Mouse (Mus musculus) ES-E14 (cell line): ENCODE measurements around the gene Kbtbd8. TPM values are rescaled to one million over a fixed set of nuclear protein-coding genes. Genes with fewer than 3 reads are reported as not detected.

ENCODE experiments used
- DNase-seq: peaks from one replicate; pipeline ENCODE4 v3.0.0-alpha.2; 2013; ENCODE audit warnings: low read depth, low spot score
- H3K27ac ChIP-seq: 2 replicates; pipeline ENCODE4 v1.5.1; 2012; ENCODE audit warnings: low read depth, mild to moderate bottlenecking, low read length, moderate library complexity, mixed read lengths; ENCODE audit not compliant: poor library complexity, insufficient read depth, severe bottlenecking
- H3K36me3 ChIP-seq: 2 replicates; pipeline ENCODE4 v1.6.1; 2012; ENCODE audit warnings: mild to moderate bottlenecking, low read length, moderate library complexity, mixed read lengths; ENCODE audit not compliant: control insufficient read depth, poor library complexity, insufficient read depth, severe bottlenecking
- H3K4me1 ChIP-seq, 2 experiments: fragments of 150-350 bp in 1 of 2; sonication (generic) in 1 of 2; 2 replicates each; pipeline ENCODE4 v1.6.1; 2012; ENCODE audit warnings: low read length in 2 of 2, mild to moderate bottlenecking in 1 of 2, mixed read lengths in 1 of 2; ENCODE audit not compliant: control insufficient read depth in 2 of 2, insufficient read depth in 2 of 2, poor library complexity in 1 of 2
- H3K4me3 ChIP-seq, 2 experiments: fragments of 150-350 bp in 1 of 2; sonication (generic) in 1 of 2; 2 replicates each; pipeline ENCODE4 v1.5.1; 2012; ENCODE audit warnings: low read length in 2 of 2, low read depth in 1 of 2, mild to moderate bottlenecking in 1 of 2, mixed read lengths in 1 of 2; ENCODE audit not compliant: insufficient read depth in 1 of 2, poor library complexity in 1 of 2, severe bottlenecking in 1 of 2
- H3K9ac ChIP-seq: 2 replicates; pipeline ENCODE4 v1.6.1; 2012; ENCODE audit warnings: low read depth, mild to moderate bottlenecking, low read length, mixed read lengths; ENCODE audit not compliant: poor library complexity, insufficient read depth, severe bottlenecking
- H3K9me3 ChIP-seq: fragments of 150-350 bp; sonication (generic); 2 replicates; pipeline ENCODE4 v1.6.1; 2012; ENCODE audit warnings: low read depth, mild to moderate bottlenecking, low read length; ENCODE audit not compliant: control insufficient read depth, insufficient read depth
- CHD2 ChIP-seq: IDR thresholded peaks from 2 replicates; pipeline ENCODE4 v1.6.1; 2014; ENCODE audit warnings: mild to moderate bottlenecking, low read depth, low read length, inconsistent platforms
- HCFC1 ChIP-seq: IDR thresholded peaks from 2 replicates; pipeline ENCODE4 v1.6.1; 2012; ENCODE audit warnings: low read length, inconsistent platforms, borderline replicate concordance; ENCODE audit not compliant: insufficient read depth
- MAFK ChIP-seq: IDR thresholded peaks from 2 replicates; pipeline ENCODE4 v1.6.1; 2014; ENCODE audit warnings: mild to moderate bottlenecking, low read depth, low read length, inconsistent platforms; ENCODE audit not compliant: insufficient read depth
- ZC3H11A ChIP-seq: IDR thresholded peaks from 2 replicates; pipeline ENCODE4 v1.6.1; 2012; ENCODE audit warnings: low read depth, mild to moderate bottlenecking, inconsistent platforms, low read length, borderline replicate concordance
- ZNF384 ChIP-seq: IDR thresholded peaks from 2 replicates; pipeline ENCODE4 v1.6.1; 2012; ENCODE audit warnings: low read depth, low read length, inconsistent platforms
- in situ Hi-C, 2 experiments: fragments of 600-800 bp; cut with MboI; formaldehyde crosslinking; loops; one replicate each; pipeline ENCODE4 v1.15.1; 2025; ENCODE audit warnings: low sequenced_read_pairs in 2 of 2, inconsistent platforms in 1 of 2; ENCODE audit not compliant: unreplicated experiment in 2 of 2
- total RNA-seq: library from RNA; depleted of rRNA; stranded (reverse); fragments of 300-350 nt; gene quantifications from 2 replicates; pipeline ENCODE4 v1.2.3, GENCODE M21; 2012

The Kbtbd8 gene
- total RNA-seq, 1 experiment = 21.6 TPM

DNA sequence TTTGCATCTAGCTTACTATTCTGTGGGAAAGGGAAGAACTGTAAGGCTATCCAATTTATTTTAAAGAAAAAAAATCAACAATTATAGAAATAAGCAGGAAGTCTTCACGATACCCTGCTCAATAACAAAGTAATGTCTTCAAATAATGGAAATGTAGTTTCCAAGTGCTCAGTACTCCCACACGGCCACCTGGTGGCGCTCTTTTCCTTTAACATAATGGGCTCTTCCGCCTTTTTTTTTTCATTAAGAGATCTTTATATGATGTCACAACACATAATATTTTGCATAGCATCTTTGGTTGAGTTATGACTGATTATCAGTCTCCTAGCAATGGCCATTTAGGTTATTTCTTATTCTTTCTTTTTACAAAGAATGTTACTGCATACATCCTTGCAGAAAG, 29.0 kb upstream of the Kbtbd8 start:
- TF ChIP-seq HCFC1 (no peak), ZC3H11A (no peak), MAFK (no peak), CHD2 (no peak), ZNF384 (peak; percentile 93)
- in situ Hi-C loops = no loop called here

DNA sequence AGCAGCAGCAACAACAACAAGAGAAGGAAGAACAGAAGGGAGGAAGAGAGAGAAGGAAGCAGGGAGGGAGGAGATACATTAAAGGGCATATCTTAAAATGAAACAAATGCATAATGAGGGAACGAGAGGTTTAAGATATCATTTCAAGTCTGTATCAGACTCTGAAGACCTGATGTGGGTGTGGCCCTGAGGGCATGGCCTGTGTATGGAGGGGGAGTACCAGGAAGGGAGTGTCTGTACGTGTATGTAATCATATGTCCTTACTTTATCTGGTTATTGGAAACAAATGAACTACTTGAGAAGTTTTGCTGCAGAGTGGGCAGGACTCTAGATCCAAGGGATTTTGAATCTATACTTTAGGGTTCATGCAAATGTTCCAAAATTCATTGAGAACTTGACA, 22.3 kb upstream of the Kbtbd8 start:
- Histone ChIP-seq H3K36me3 (no peaks in the 10 kb centered on the region), H3K27ac (no peak overlapping the region), H3K9me3 (no peaks in the 10 kb centered on the region), H3K4me1 (peaks cover 2 to 3% of the 10 kb centered on the region in 2 experiments; a peak in 1 of 4 replicates), H3K9ac (no peak overlapping the region), H3K4me3 (no peak overlapping the region)
- in situ Hi-C loops = no loop called here
- TF ChIP-seq ZNF384 (no peak), MAFK (no peak), HCFC1 (no peak), ZC3H11A (no peak), CHD2 (no peak)
- no peak for DNase-seq

More for the DNA sequence above, 29.0 kb upstream of the Kbtbd8 start:
- no peak overlapping the region for H3K4me3 ChIP-seq
- peak; percentile 30 for DNase-seq
- H3K9me3 ChIP-seq = no peaks in the 10 kb centered on the region
- no peaks in the 10 kb centered on the region for H3K36me3 ChIP-seq
- H3K4me1 ChIP-seq = no peaks in the 10 kb centered on the region
- no peak overlapping the region for H3K9ac ChIP-seq
- H3K27ac ChIP-seq = no peak overlapping the region

DNA sequence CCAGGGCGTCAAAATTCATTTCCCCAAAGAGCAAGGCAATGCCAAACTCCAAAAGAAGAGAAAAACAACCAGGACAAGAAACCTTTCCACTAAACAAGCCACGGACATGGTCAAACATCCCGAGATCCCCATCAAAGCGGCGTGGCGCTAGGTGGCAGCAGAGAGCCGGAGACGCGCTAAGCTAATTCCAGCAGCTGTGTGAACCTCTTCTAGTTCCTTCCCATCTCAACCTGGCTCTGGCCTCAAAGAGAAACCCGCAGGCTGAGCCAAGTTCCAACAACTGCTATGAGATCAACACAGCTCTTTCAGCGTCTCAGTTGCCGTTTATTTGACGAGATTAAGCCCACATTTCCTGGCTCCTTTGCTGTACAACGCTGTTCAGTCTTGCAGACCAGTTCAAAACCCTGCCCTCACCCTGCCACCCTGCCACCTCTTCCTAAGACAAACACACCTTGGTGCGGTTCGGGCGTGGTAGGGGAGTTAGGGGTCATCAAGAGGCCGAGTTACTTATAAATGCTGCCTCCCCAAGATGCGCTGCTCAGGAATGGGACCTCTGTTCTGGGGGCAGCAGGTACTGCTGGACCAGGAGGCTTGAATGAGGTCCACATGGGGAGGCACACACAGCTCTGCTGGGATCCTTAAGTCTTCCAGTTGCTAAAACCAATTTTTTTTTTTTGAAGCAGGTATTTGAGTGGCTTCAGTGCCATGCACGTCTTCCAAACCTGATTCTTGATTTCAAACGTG, 18.5 kb upstream of the Kbtbd8 start:
- Histone ChIP-seq H3K4me3 (no peak overlapping the region), H3K9ac (no peak overlapping the region), H3K4me1 (peaks cover 2 to 3% of the 10 kb centered on the region in 2 experiments; a peak in 1 of 4 replicates), H3K36me3 (no peaks in the 10 kb centered on the region), H3K9me3 (no peaks in the 10 kb centered on the region), H3K27ac (no peak overlapping the region)
- peak; percentile 75 for DNase-seq
- in situ Hi-C loops = no loop called here
- TF ChIP-seq MAFK (no peak), CHD2 (0 out of 2 replicates have a peak, but pooled peaks have one; percentile 14), ZNF384 (no peak), ZC3H11A (peak; percentile 45; the same call in 1 of the 2 replicates), HCFC1 (no peak; the same call in 1 of the 2 replicates)

DNA sequence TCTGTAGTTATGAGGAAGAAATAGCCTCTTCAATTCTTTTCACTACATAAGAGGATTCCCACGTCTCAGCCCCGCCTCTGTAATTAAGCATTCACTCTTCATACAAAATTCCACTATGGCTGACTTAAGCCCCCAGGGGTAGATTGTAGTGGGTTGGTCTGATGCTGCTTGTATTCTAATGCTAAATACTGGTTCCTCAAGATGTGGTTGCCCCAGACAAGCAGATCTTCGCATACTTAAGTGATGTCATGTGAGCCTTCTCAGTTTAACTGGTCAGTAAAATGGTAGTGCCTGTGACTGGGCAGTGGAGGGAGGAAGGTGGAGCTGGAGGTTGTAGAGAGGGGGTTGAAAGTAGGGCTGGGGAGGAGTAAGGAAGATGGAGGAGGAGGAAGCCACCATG, 13.3 kb upstream of the Kbtbd8 start:
- TF ChIP-seq HCFC1 = no peak
- no peak for TF ChIP-seq ZC3H11A
- TF ChIP-seq ZNF384 = no peak
- TF ChIP-seq CHD2 = no peak
- no peak for TF ChIP-seq MAFK
- no peak overlapping the region for H3K9ac ChIP-seq
- H3K36me3 ChIP-seq = no peaks in the 10 kb centered on the region
- no peaks in the 10 kb centered on the region for H3K9me3 ChIP-seq
- DNase-seq = peak; percentile 45
- H3K4me3 ChIP-seq = no peak overlapping the region
- in situ Hi-C loops = no loop called here
- H3K27ac ChIP-seq = no peak overlapping the region
- H3K4me1 ChIP-seq = peaks cover 0 to 2% of the 10 kb centered on the region in 2 experiments; a peak in 1 of 4 replicates

DNA sequence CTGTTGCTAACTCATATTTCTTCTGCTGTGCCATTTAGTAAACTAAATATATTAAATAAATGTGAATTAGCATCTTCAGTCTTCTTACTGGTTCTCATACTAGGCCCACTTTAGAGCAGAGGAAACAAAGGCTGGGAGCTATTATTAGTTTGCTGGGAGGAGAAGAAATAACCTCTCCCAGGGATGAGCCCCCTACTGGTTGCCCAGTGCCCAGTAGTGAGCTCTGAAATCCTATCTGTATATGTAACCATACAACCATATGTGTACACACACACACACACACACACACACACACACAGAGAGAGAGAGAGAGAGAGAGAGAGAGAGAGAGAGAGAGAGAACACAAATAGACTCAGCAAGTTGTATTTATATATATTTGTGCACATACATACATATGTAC, 8.6 kb upstream of the Kbtbd8 start:
- Histone ChIP-seq H3K9me3 (no peaks in the 10 kb centered on the region), H3K27ac (no peak overlapping the region), H3K4me3 (no peak overlapping the region), H3K9ac (no peak overlapping the region), H3K4me1 (peaks cover 0 to 4% of the 10 kb centered on the region in 2 experiments; a peak in 1 of 4 replicates), H3K36me3 (no peaks in the 10 kb centered on the region)
- DNase-seq = no peak
- in situ Hi-C loops = no loop called here
- no peak for TF ChIP-seq HCFC1
- TF ChIP-seq ZNF384 = no peak
- TF ChIP-seq MAFK = no peak
- TF ChIP-seq CHD2 = no peak
- no peak for TF ChIP-seq ZC3H11A
